Mouse (Mus musculus) neutrophil, adult 83 days (primary cell): ENCODE measurements around the gene Ldhc. TPM values are rescaled to one million over a fixed set of nuclear protein-coding genes. Genes with fewer than 3 reads are reported as not detected.

ENCODE experiments used
- total RNA-seq, 2 experiments: library from RNA; stranded (reverse); gene quantifications; one replicate each; pipeline ENCODE4 v1.2.4; 2023

The Ldhc gene
- total RNA-seq = under 1 TPM; 0.75 to 0.77 TPM

GRCm38 (mm10) chr7:46860996-46861395 is at the start of gene Ldhc:
Gene Ldhc, plus strand, starts transcription at chr7:46861203.

DNA sequence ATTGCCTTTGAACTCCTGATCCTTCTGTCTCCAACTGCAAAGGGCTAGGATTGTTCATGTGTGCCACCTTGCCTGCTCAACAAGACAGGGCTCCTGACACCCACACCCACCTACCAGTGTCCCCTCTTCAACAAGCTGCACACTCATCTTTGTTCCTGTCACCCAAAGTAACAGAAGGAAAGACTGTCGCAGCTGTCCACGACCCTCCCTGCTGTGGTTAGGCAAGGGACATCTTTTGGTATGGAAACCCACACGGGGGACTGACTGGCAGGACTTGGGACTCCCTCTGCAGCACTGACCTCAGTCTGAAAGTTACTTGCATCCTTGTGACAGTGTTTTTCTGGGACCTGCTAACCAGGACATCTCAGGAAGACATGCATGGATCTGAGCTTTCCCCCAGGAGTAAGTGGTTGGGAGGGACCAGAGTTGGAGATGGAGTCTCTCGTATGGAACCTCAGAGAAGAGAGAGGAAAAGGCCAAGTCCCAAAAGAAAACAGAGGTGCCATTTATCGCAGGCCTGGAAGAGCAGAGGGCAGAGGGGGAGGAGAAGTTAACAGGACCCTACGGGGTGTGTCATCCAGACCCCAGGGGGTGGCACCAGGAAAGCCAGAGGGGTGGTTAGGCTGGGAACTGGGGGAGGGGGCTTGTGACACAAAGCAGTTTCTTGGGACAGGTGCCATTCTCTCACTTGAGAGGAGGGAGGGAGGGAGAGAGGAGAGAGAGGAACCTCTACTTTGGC is 20.0 kb upstream of the Ldhc start, which contains the start of gene Ldha:
Gene Ldha, plus strand, starts transcription at position 689 of the 739 bp plus-strand sequence.

DNA sequence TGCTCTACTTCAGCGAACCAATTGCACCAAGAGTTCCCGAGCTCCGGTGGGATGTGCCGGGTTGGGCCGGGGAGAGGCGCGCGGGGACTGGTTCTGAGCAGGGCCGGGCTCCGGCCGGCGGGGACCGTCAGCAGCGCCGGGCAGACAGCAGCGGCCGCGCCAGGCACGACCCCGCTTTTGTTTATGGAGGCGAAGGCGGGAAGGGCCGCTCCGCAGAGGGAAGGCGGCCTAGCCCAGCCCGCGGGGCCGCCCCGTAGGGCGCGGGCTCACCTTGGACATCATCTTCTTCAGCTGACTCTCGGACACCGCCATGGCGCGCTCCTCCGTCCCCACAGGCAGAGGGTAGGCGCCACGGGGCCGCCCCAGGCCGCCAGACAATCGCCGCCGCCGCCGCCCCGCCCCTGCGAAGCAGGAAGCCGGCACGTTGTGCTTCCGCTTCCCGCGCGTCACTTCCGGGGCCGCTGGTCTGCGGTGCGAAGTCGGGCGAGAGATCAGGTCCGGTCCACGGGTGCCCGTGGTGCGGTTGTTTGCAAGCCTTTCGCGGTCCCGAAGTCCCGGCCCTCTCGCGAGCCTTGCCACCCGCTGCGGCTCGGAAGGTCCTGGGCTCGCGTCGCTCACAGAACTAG is 58.7 kb downstream of the Ldhc start, which contains the start of gene Tsg101:
Gene Tsg101, minus strand, starts transcription at position 419 of the 626 bp plus-strand sequence.

Other genes starting within 250 kb of the Ldhc start
- gene Sergef, start 221.4 kb upstream of the Ldhc start, total RNA-seq = 1 to 10 TPM; 5.4 to 9.0 TPM
- not detected for gene Tph1, start 188.7 kb upstream of the Ldhc start, total RNA-seq
- 1 to 10 TPM; 7.4 to 7.7 TPM for gene Saal1, start 150.5 kb upstream of the Ldhc start, total RNA-seq
- under 1 TPM; 0.90 to 0.95 TPM for gene Saa3, start 145.5 kb upstream of the Ldhc start, total RNA-seq
- not detected for gene Saa4, start 128.6 kb upstream of the Ldhc start, total RNA-seq
- gene Saa1, start 118.2 kb upstream of the Ldhc start, total RNA-seq = not detected
- not detected for gene Saa2, start 109.4 kb upstream of the Ldhc start, total RNA-seq
- gene Hps5, start 65.1 kb upstream of the Ldhc start, total RNA-seq = 10 to 100 TPM; 31.7 to 35.9 TPM
- 10 to 100 TPM; 21.3 to 29.0 TPM for gene Gtf2h1, start 65.1 kb upstream of the Ldhc start, total RNA-seq
- gene Ldha, start 19.7 kb upstream of the Ldhc start, total RNA-seq = 100 to 1,000 TPM; 378 to 384 TPM
- 10 to 100 TPM; 32.1 to 36.2 TPM for gene Tsg101, start 58.8 kb downstream of the Ldhc start, total RNA-seq
- 10 to 100 TPM; 10.9 to 17.9 TPM for gene Uevld, start 97.3 kb downstream of the Ldhc start, total RNA-seq
- gene Gm9999, start 122.4 kb downstream of the Ldhc start, total RNA-seq = not detected
- gene Spty2d1, start 147.2 kb downstream of the Ldhc start, total RNA-seq = 10 to 100 TPM; 48.0 to 59.3 TPM
- 1 to 10 TPM; 7.5 TPM for gene Tmem86a, start 189.4 kb downstream of the Ldhc start, total RNA-seq